Mouse (Mus musculus) lung, embryonic 14.5 days (tissue): Measurements from ENCODE around the gene Cdc37. TPM values are rescaled to one million over a fixed set of nuclear protein-coding genes. Genes with fewer than 3 reads are reported as not detected.
"Not testable (repeated sequence)": the region's sequence is repeated elsewhere in the genome, so short reads cannot be mapped to it uniquely, and the experiment has no call there.

ENCODE experiments used
- ATAC-seq: fragments of 200-750 bp; cut with Nextera tagmentation; 2 replicates; pipeline ENCODE4 v1.8.0; 2017; ENCODE audit warnings: mild to moderate bottlenecking, moderate TSS enrichment, moderate library complexity; ENCODE audit not compliant: insufficient read depth
- DNase-seq: peaks from one replicate; pipeline ENCODE4 v3.0.0-alpha.2; 2015
- H3K27ac ChIP-seq: fragments of 300-500 bp; sonication (generic); 2 replicates; pipeline ENCODE4 v1.5.1; 2014; ENCODE audit warnings: low read depth, mild to moderate bottlenecking, moderate library complexity
- H3K27me3 ChIP-seq: fragments of 300-500 bp; sonication (generic); 2 replicates; pipeline ENCODE4 v1.6.1; 2014; ENCODE audit warnings: low read length, control low read depth; ENCODE audit not compliant: insufficient read depth
- H3K36me3 ChIP-seq: fragments of 300-500 bp; sonication (generic); 2 replicates; pipeline ENCODE4 v1.6.1; 2014; ENCODE audit warnings: control low read depth; ENCODE audit not compliant: insufficient read depth
- H3K4me1 ChIP-seq: fragments of 300-500 bp; sonication (generic); 2 replicates; pipeline ENCODE4 v1.6.1; 2014; ENCODE audit warnings: antibody characterized with exemption, control low read depth; ENCODE audit not compliant: insufficient read depth
- H3K4me2 ChIP-seq: fragments of 300-500 bp; sonication (generic); 2 replicates; pipeline ENCODE4 v1.6.1; 2014; ENCODE audit warnings: mild to moderate bottlenecking
- H3K4me3 ChIP-seq: fragments of 300-500 bp; sonication (generic); 2 replicates; pipeline ENCODE4 v1.5.1; 2014; ENCODE audit warnings: low read depth, low read length
- H3K9ac ChIP-seq: fragments of 300-500 bp; sonication (generic); 2 replicates; pipeline ENCODE4 v1.6.1; 2014
- H3K9me3 ChIP-seq: fragments of 300-500 bp; sonication (generic); 2 replicates; pipeline ENCODE4 v1.6.1; 2016; ENCODE audit warnings: low read depth, low read length, control low read depth
- CTCF ChIP-seq: IDR thresholded peaks from 2 replicates; pipeline ENCODE4 v1.5.1; 2016; ENCODE audit warnings: antibody characterized with exemption, low read depth
- WGBS: fragments of 180-500 bp; shearing (Covaris S2); extraction: QIAGEN DNeasy Blood & Tissue Kit; methylation state at CpG from one replicate; pipeline ENCODE4 v1.1.7; 2014; 5-methylcytosine and 5-hydroxymethylcytosine counted together
- polyA plus RNA-seq: library from polyadenylated mRNA; unstranded; fragments of >200 nt; fragmentation: Nextera tagmentation; extraction: Ambion mirVana; gene quantifications from 2 replicates; pipeline ENCODE4 v1.2.1, GENCODE M21; 2014

The Cdc37 gene
- polyA plus RNA-seq, result 352 and 353 TPM in 2 replicates

GRCm38 (mm10) chr9:21149654-21150419, at the start of gene Cdc37:
TSS of gene Cdc37 (minus strand) at chr9:21149982.
- peak within 1 kb of the TSS; percentile 83 for H3K9ac ChIP-seq
- peaks cover 21% of the 10 kb centered on the region for H3K4me1 ChIP-seq
- H3K9me3 ChIP-seq, result no peaks in the 10 kb centered on the region
- DNase-seq (peak; percentile 99), ATAC-seq (peak; percentile 93)
- H3K4me2 ChIP-seq, result peak within 1 kb of the TSS; percentile 97
- H3K27me3 ChIP-seq, result no peaks in the 10 kb centered on the region
- peaks cover 13% of the 10 kb centered on the region for H3K36me3 ChIP-seq
- TF ChIP-seq CTCF, result no peak
- peak within 1 kb of the TSS; percentile 82 for H3K4me3 ChIP-seq
- 3% methylated on average over 56 of the region's 56 CpGs for WGBS
- peak within 1 kb of the TSS; percentile 76; the same call in 1 of the 2 replicates for H3K27ac ChIP-seq

GRCm38 (mm10) chr9:21198960-21199359, 49.2 kb upstream of the Cdc37 start:
- no peaks in the 10 kb centered on the region for H3K9me3 ChIP-seq
- TF ChIP-seq CTCF, result no peak
- no peak overlapping the region for H3K9ac ChIP-seq
- 72% methylated on average over 3 of the region's 3 CpGs for WGBS
- no peaks in the 10 kb centered on the region; the same call in 1 of the 2 replicates for H3K4me1 ChIP-seq
- no peak overlapping the region for H3K4me2 ChIP-seq
- no peak overlapping the region for H3K27ac ChIP-seq
- no peak for ATAC-seq
- H3K4me3 ChIP-seq, result no peak overlapping the region
- no peaks in the 10 kb centered on the region for H3K27me3 ChIP-seq
- no peaks in the 10 kb centered on the region for H3K36me3 ChIP-seq
- no peak for DNase-seq

- ATAC-seq (no peak), DNase-seq (peak; percentile 56)
- TF ChIP-seq CTCF, result no peak
- Histone ChIP-seq H3K9me3 (no peaks in the 10 kb centered on the region), H3K4me2 (peak overlapping the region; percentile 55; the same call in 1 of the 2 replicates), H3K9ac (no peak overlapping the region), H3K27ac (no peak overlapping the region), H3K4me3 (no peak overlapping the region), H3K4me1 (no peaks in the 10 kb centered on the region; the same call in 1 of the 2 replicates), H3K27me3 (no peaks in the 10 kb centered on the region), H3K36me3 (no peaks in the 10 kb centered on the region)
- 20% methylated on average over 4 of the region's 4 CpGs for WGBS
These were observed 48.2 kb upstream of the Cdc37 start for GRCm38 (mm10) chr9:21197981-21198380.

- no peaks in the 10 kb centered on the region for H3K36me3 ChIP-seq
- DNase-seq, result no peak
- TF ChIP-seq CTCF, result no peak
- WGBS, result 26% methylated on average over 19 of the region's 19 CpGs
- peak; percentile 70 for ATAC-seq
- H3K27ac ChIP-seq, result no peak overlapping the region
- H3K4me1 ChIP-seq, result no peaks in the 10 kb centered on the region; the same call in 1 of the 2 replicates
- peak overlapping the region; percentile 55 for H3K4me2 ChIP-seq
- H3K27me3 ChIP-seq, result no peaks in the 10 kb centered on the region
- H3K9ac ChIP-seq, result peak overlapping the region; percentile 24; the same call in 1 of the 2 replicates
- peak overlapping the region; percentile 3 for H3K4me3 ChIP-seq
- H3K9me3 ChIP-seq, result no peaks in the 10 kb centered on the region
These were observed 47.0 kb upstream of the Cdc37 start for GRCm38 (mm10) chr9:21196521-21197433.

GRCm38 (mm10) chr9:21195736-21196505, 46.1 kb upstream of the Cdc37 start:
- ATAC-seq, result peak; percentile 21; the same call in 1 of the 2 replicates
- peak; percentile 10; the same call in 1 of the 2 replicates for TF ChIP-seq CTCF
- H3K36me3 ChIP-seq, result not testable (repeated sequence)

GRCm38 (mm10) chr9:21194787-21195493, 45.2 kb upstream of the Cdc37 start:
- no peaks in the 10 kb centered on the region for H3K36me3 ChIP-seq
- H3K4me2 ChIP-seq, result no peak overlapping the region
- 74% methylated on average over 4 of the region's 4 CpGs for WGBS
- no peaks in the 10 kb centered on the region for H3K9me3 ChIP-seq
- no peak for DNase-seq
- H3K9ac ChIP-seq, result no peak overlapping the region
- no peak overlapping the region for H3K27ac ChIP-seq
- ATAC-seq, result no peak
- H3K4me3 ChIP-seq, result no peak overlapping the region
- TF ChIP-seq CTCF, result no peak
- H3K4me1 ChIP-seq, result no peaks in the 10 kb centered on the region; the same call in 1 of the 2 replicates
- H3K27me3 ChIP-seq, result no peaks in the 10 kb centered on the region

More at GRCm38 (mm10) chr9:21195736-21196505, 46.1 kb upstream of the Cdc37 start:
- not testable (repeated sequence) for H3K4me3 ChIP-seq, H3K4me1 ChIP-seq, H3K4me2 ChIP-seq, H3K27ac ChIP-seq, H3K27me3 ChIP-seq, H3K9ac ChIP-seq, H3K9me3 ChIP-seq, DNase-seq
- 47% methylated on average over 7 of the region's 7 CpGs for WGBS
